Mouse (Mus musculus) bone marrow, adult 2 months (tissue): ENCODE measurements around the gene Zfp46. TPM values are rescaled to one million over a fixed set of nuclear protein-coding genes. Genes with fewer than 3 reads are reported as not detected.

Experiments used
- H3K27ac ChIP-seq: fragments of 200-500 bp; 2 replicates; pipeline ENCODE4 v1.5.1; 2012; ENCODE audit warnings: low read depth, mild to moderate bottlenecking, control low read depth, inconsistent platforms, low read length; ENCODE audit not compliant: control insufficient read depth, poor library complexity, insufficient read depth
- H3K4me1 ChIP-seq: fragments of 200-500 bp; 2 replicates; pipeline ENCODE4 v1.6.1; 2011; ENCODE audit warnings: low read length; ENCODE audit not compliant: control insufficient read depth, insufficient read depth
- H3K4me3 ChIP-seq: fragments of 200-500 bp; replicated peaks from 2 replicates; pipeline ENCODE3; 2011; ENCODE audit warnings: mild to moderate bottlenecking, low read depth, low read length, control low read depth; ENCODE audit not compliant: control insufficient read depth
- CTCF ChIP-seq: fragments of 200-500 bp; IDR thresholded peaks from 2 replicates; pipeline ENCODE4 v1.5.1; 2011; ENCODE audit warnings: low read length, control low read depth; ENCODE audit not compliant: control insufficient read depth, insufficient read depth
- POLR2A ChIP-seq: fragments of 200-500 bp; IDR thresholded peaks from 2 replicates; pipeline ENCODE4 v1.6.1; 2011; ENCODE audit warnings: low read depth, mild to moderate bottlenecking, control low read depth, low read length, borderline replicate concordance; ENCODE audit not compliant: control insufficient read depth
- WGBS: fragments of 180-500 bp; shearing (Covaris S2); methylation state at CpG from one replicate; pipeline ENCODE4 v1.1.7; 2018; 5-methylcytosine and 5-hydroxymethylcytosine counted together
- polyA plus RNA-seq: library from polyadenylated mRNA; stranded (reverse); fragments of >200 nt; gene quantifications from 2 replicates; pipeline ENCODE4 v1.2.4, GENCODE M21; 2011; ENCODE audit warnings: low replicate concordance; ENCODE audit not compliant: missing spikeins, insufficient read depth, insufficient read length

The Zfp46 gene
- polyA plus RNA-seq, 1 experiment = 3.8 TPM

- H3K27ac ChIP-seq = no peak overlapping the region
- no peak for TF ChIP-seq CTCF
- no peak for TF ChIP-seq POLR2A
- H3K4me1 ChIP-seq = no peaks in the 10 kb centered on the region
- WGBS = 79% methylated on average over 8 of the region's 8 CpGs
- H3K4me3 ChIP-seq = no peak overlapping the region
Observed at GRCm38 (mm10) chr4:136281097-136281496, 3.4 kb upstream of the Zfp46 start.

DNA sequence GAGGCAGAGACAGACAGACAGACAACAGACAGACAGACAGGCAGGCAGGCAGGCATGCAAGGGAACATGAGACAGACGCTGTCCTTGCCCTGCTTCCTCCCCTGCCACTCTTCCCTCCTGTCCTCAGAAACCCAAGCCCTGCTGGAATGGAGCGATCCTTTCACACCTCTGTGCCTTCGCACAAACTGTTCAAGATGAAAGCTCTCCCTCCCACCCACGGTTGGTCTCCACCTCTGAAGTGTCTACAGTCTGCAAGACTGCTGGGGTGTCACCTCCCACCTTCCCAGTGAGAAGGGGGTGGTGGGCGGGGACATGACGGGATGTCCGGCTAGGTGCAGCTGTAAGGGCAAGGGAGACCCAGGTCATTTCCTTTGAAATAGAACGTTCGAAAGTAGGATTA, 2.9 kb upstream of the Zfp46 start:
- TF ChIP-seq CTCF (no peak), POLR2A (no peak)
- H3K27ac ChIP-seq = no peak overlapping the region
- H3K4me1 ChIP-seq = no peaks in the 10 kb centered on the region
- H3K4me3 ChIP-seq = no peak overlapping the region
- 75% methylated on average over 9 of the region's 9 CpGs for WGBS

- H3K4me3 ChIP-seq = no peak overlapping the region
- H3K4me1 ChIP-seq = no peaks in the 10 kb centered on the region
- H3K27ac ChIP-seq = no peak overlapping the region
- WGBS = 77% methylated on average over 10 of the region's 10 CpGs
- TF ChIP-seq CTCF = no peak
- no peak for TF ChIP-seq POLR2A
Observed at GRCm38 (mm10) chr4:136282621-136283480, 1.6 kb upstream of the Zfp46 start.

- Histone ChIP-seq H3K4me3 (no peak overlapping the region), H3K4me1 (no peaks in the 10 kb centered on the region), H3K27ac (no peak overlapping the region)
- TF ChIP-seq CTCF = no peak
- TF ChIP-seq POLR2A = no peak
- 78% methylated on average over 2 of the region's 2 CpGs for WGBS
Observed at GRCm38 (mm10) chr4:136283783-136284182, 700 bp upstream of the Zfp46 start.

DNA sequence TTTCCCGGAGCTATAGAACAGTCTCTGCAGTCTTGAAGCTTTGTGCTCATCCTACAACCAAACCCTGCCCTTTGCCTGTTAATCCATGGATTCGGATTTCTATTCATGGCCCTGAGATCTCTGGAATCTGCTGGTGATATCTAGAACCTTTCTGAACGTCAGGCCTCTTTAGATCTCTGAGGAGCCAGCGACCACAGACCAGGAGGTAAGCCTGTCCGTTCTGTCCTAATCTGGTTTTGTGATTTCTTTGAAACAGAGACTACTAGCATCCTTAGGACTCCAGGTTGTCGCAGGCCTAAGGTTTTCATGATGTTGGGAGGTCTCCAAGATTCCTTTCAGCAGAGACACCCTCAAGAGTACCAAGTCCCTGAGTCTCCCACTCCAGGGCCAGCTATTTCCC, 408 bp downstream of the Zfp46 start:
- H3K4me3 ChIP-seq = peak overlapping the region; percentile 87
- H3K27ac ChIP-seq = no peak overlapping the region; the same call in 1 of the 2 replicates
- H3K4me1 ChIP-seq = no peaks in the 10 kb centered on the region
- TF ChIP-seq POLR2A (no peak), CTCF (no peak)
- 44% methylated on average over 6 of the region's 6 CpGs for WGBS

DNA sequence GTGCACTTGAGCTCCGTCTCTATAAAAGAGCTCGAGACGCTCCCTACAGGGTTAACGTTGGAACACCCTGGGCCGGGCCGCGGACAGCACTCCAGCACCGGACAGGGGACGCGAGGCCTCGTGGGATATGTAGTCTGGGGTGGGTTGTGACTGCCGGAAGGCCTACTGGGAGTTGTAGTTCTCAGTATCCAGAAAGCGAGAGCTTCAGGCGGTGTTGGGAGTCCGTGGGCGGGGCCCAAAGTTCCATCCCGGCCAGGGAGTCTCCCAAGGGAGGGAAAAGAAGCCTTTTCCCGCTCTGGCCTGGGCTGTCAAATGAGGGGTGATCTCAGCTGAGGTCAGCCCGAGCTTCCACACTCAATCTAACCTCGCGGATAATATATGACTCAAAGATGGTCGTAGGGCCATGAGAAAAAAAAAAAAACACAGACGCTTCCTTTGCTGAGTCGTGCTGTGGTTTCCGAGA, 896 bp downstream of the Zfp46 start:
- Histone ChIP-seq H3K4me1 (no peaks in the 10 kb centered on the region), H3K4me3 (peak overlapping the region; percentile 87), H3K27ac (peak overlapping the region; percentile 16)
- WGBS = 0% methylated on average over 25 of the region's 25 CpGs
- no peak for TF ChIP-seq CTCF
- TF ChIP-seq POLR2A = peak; percentile 59; the same call in 1 of the 2 replicates

DNA sequence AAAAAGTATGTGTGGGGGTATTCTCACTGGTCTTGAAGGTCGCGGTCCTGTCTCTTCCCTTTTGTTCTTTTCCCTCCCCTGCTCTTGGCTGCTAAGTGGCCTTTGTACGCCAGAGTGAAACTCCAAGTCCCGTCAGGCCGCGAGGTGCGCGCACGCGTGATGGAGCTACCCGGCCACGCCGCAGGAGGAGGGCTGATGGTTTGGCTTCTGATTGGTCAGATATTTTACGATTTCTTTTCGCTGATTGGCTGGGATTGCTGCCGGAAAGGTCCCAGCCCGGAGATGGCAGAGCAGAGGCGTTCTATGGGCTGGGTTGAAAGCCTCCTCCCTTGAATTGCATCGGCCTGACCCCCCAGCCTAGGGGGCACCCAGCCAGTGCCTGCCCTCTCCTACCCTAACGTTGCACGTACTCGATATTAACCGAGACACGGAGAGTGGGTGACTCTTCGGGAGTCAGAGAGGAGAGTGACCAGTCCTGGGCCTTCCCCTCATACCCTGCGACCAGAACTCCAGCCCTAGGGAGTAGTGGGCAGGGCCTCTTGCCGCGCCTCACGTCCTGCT, 1.4 kb downstream of the Zfp46 start:
- under 1% methylated on average over 29 of the region's 29 CpGs for WGBS
- Histone ChIP-seq H3K4me1 (no peaks in the 10 kb centered on the region), H3K27ac (peak overlapping the region; percentile 16), H3K4me3 (peak overlapping the region; percentile 87)
- 0 out of 2 replicates have a peak, but pooled peaks have one; percentile 14 for TF ChIP-seq CTCF
- TF ChIP-seq POLR2A = peak; percentile 69; the same call in 1 of the 2 replicates
